Mouse (Mus musculus) urinary bladder, postnatal 36 days (tissue): Measurements from ENCODE around the gene Mctp2.

ENCODE experiments used
- DNase-seq, 2 experiments: peaks; one replicate each; pipeline ENCODE4 v3.0.0; 2022; ENCODE audit warnings: low spot score in 2 of 2, mixed read lengths in 1 of 2

Mctp2 gene

GRCm38 (mm10) chr7:72165726-72166701, 140.4 kb downstream of the Mctp2 start:
- peak in 1 of 2 experiments; percentile 48 for DNase-seq

GRCm38 (mm10) chr7:72162256-72162655, 144.2 kb downstream of the Mctp2 start:
- no peak for DNase-seq

GRCm38 (mm10) chr7:72159513-72160063, 146.8 kb downstream of the Mctp2 start:
- DNase-seq = no peak

GRCm38 (mm10) chr7:72150799-72151708, 155.4 kb downstream of the Mctp2 start:
- no peak for DNase-seq

GRCm38 (mm10) chr7:72149073-72149472, 157.3 kb downstream of the Mctp2 start:
- DNase-seq = peak in 1 of 2 experiments; percentile 9

GRCm38 (mm10) chr7:72146849-72147248, 159.6 kb downstream of the Mctp2 start:
- no peak for DNase-seq

- no peak for DNase-seq
Measured at GRCm38 (mm10) chr7:72145726-72146520, 160.5 kb downstream of the Mctp2 start.

- no peak for DNase-seq
Measured at GRCm38 (mm10) chr7:72138701-72139100, 167.7 kb downstream of the Mctp2 start.

GRCm38 (mm10) chr7:72120986-72121385, 185.4 kb downstream of the Mctp2 start:
- DNase-seq = no peak

- DNase-seq = no peak
Measured at GRCm38 (mm10) chr7:72119713-72120112, 186.7 kb downstream of the Mctp2 start.

- DNase-seq = no peak
Measured at GRCm38 (mm10) chr7:72117376-72118077, 188.9 kb downstream of the Mctp2 start.

GRCm38 (mm10) chr7:72115073-72115472, 191.3 kb downstream of the Mctp2 start:
- no peak for DNase-seq

- no peak for DNase-seq
Measured at GRCm38 (mm10) chr7:72110578-72110977, 195.8 kb downstream of the Mctp2 start.

- no peak for DNase-seq
Measured at GRCm38 (mm10) chr7:72108639-72109399, 197.6 kb downstream of the Mctp2 start.

- DNase-seq = no peak
Measured at GRCm38 (mm10) chr7:72104170-72104569, 202.2 kb downstream of the Mctp2 start.

GRCm38 (mm10) chr7:72103654-72104053, 202.8 kb downstream of the Mctp2 start:
- no peak for DNase-seq

GRCm38 (mm10) chr7:72100683-72101082, 205.7 kb downstream of the Mctp2 start:
- DNase-seq = no peak

- no peak for DNase-seq
Measured at GRCm38 (mm10) chr7:72098603-72099002, 207.8 kb downstream of the Mctp2 start.

GRCm38 (mm10) chr7:72096973-72097372, 209.4 kb downstream of the Mctp2 start:
- DNase-seq = no peak

- no peak for DNase-seq
Measured at GRCm38 (mm10) chr7:72096433-72096832, 210.0 kb downstream of the Mctp2 start.
